Comparison of ENCODE assay signal across 7 mouse cellular contexts in genomic region chr17:32676040-32676635, GRCm38 (mm10). TPM values are rescaled to one million over a fixed set of nuclear protein-coding genes. Genes with fewer than 3 reads are reported as not detected.
DNase-seq lines count a peak whose midpoint lies in the region; TF ChIP-seq lines count a peak whose summit lies in the region.

No protein-coding gene starts in this region.

- intact Hi-C loops in left cerebral cortex, adult 2 months (cut with DNase I): no loop called here

- H3K27ac ChIP-seq in left cerebral cortex, adult 2 months: no peak overlapping the region

- no peak for TF ChIP-seq CTCF in left cerebral cortex, adult 2 months (IDR thresholded peaks at IDR 0.05)

- H3K4me3 ChIP-seq in left cerebral cortex, adult 2 months: no peak overlapping the region

- DNase-seq in ES-CJ7 (ENCODE audit: low read depth, low spot score): peak; percentile 68
- peak; percentile 9 for DNase-seq in embryo, embryonic 10 days (ENCODE audit: low spot score)
- peak; percentile 62 for DNase-seq in induced T-regulatory cell, adult 2 months (ENCODE audit: low read depth)
- DNase-seq in neural tube, embryonic 10.5 days (ENCODE audit: extremely low spot score, low spot score): peak; percentile 21
- DNase-seq in left cerebral cortex, adult 2 months (ENCODE audit: extremely low spot score in 1 of 2, low spot score in 2 of 2): no peak
- no peak for DNase-seq in urinary bladder, postnatal 4 days (ENCODE audit: low spot score in 2 of 2)
- no peak for DNase-seq in yolk sac, embryonic 10.5 days (ENCODE audit: low spot score)

RNA-seq across cellular contexts. Expression of gene Cyp4f15, which starts 9.3 kb away (rescaled TPM):
- 10 to 100 TPM; 16.4 to 20.7 TPM for total RNA-seq in left cerebral cortex, adult 2 months (2021)

RNA-seq across cellular contexts. Expression of gene Cyp4f40, which starts 17.4 kb away (rescaled TPM):
- total RNA-seq in left cerebral cortex, adult 2 months (2021): not detected

RNA-seq across cellular contexts. Expression of gene Cyp4f37, which starts 55.0 kb away (rescaled TPM):
- total RNA-seq in left cerebral cortex, adult 2 months (2021): not detected

Comparison
In these comparisons a context has a peak if more than half of its experiments do, and no peak if none do; other contexts are left out.
1. DNase-seq: peak in ES-CJ7 (single experiment), embryo, embryonic 10 days (single experiment), induced T-regulatory cell, adult 2 months (single experiment) and neural tube, embryonic 10.5 days (single experiment); none in left cerebral cortex, adult 2 months (0 of 2), urinary bladder, postnatal 4 days (0 of 2) and yolk sac, embryonic 10.5 days (single experiment).